Mouse (Mus musculus): ENCODE measurements around the gene Tmem74b.

The Tmem74b gene

GRCm38 (mm10) chr2:151701231-151702145, at the start of gene Tmem74b:
Gene Tmem74b, plus strand, starts transcription at chr2:151702008.
- DNase-seq (ENCODE audit: extremely low read depth, low read depth, low spot score) = no peak

- no peak for DNase-seq (ENCODE audit: extremely low read depth, low read depth, low spot score)
Measured at GRCm38 (mm10) chr2:151652053-151652452, 49.8 kb upstream of the Tmem74b start.

GRCm38 (mm10) chr2:151668433-151668832, 33.4 kb upstream of the Tmem74b start, which contains the start of gene Rad21l:
Gene Rad21l, minus strand, starts transcription at chr2:151668533.
- DNase-seq (ENCODE audit: extremely low read depth, low read depth, low spot score) = no peak

GRCm38 (mm10) chr2:151670026-151670967, 31.5 kb upstream of the Tmem74b start:
- DNase-seq (ENCODE audit: extremely low read depth, low read depth, low spot score) = no peak

- no peak for DNase-seq (ENCODE audit: extremely low read depth, low read depth, low spot score)
Measured at GRCm38 (mm10) chr2:151670968-151671329, 30.9 kb upstream of the Tmem74b start.

GRCm38 (mm10) chr2:151676234-151676633, 25.6 kb upstream of the Tmem74b start:
- DNase-seq (ENCODE audit: extremely low read depth, low read depth, low spot score) = no peak

- no peak for DNase-seq (ENCODE audit: extremely low read depth, low read depth, low spot score)
Measured at GRCm38 (mm10) chr2:151682357-151682756, 19.5 kb upstream of the Tmem74b start.

- DNase-seq (ENCODE audit: extremely low read depth, low read depth, low spot score) = peak; percentile 91
Measured at GRCm38 (mm10) chr2:151682976-151683375, 18.8 kb upstream of the Tmem74b start.

- no peak for DNase-seq (ENCODE audit: extremely low read depth, low read depth, low spot score)
Measured at GRCm38 (mm10) chr2:151702146-151702850, 490 bp downstream of the Tmem74b start.

GRCm38 (mm10) chr2:151702851-151703190, 1.0 kb downstream of the Tmem74b start:
- DNase-seq (ENCODE audit: extremely low read depth, low read depth, low spot score) = no peak

GRCm38 (mm10) chr2:151712647-151713046, 10.8 kb downstream of the Tmem74b start:
- DNase-seq (ENCODE audit: extremely low read depth, low read depth, low spot score) = no peak

- no peak for DNase-seq (ENCODE audit: extremely low read depth, low read depth, low spot score)
Measured at GRCm38 (mm10) chr2:151715526-151715925, 13.7 kb downstream of the Tmem74b start.

- no peak for DNase-seq (ENCODE audit: extremely low read depth, low read depth, low spot score)
Measured at GRCm38 (mm10) chr2:151716318-151717055, 14.7 kb downstream of the Tmem74b start.

GRCm38 (mm10) chr2:151724094-151724493, 22.3 kb downstream of the Tmem74b start:
- DNase-seq (ENCODE audit: extremely low read depth, low read depth, low spot score) = no peak

GRCm38 (mm10) chr2:151733151-151733865, 31.5 kb downstream of the Tmem74b start:
- DNase-seq (ENCODE audit: extremely low read depth, low read depth, low spot score) = no peak

- no peak for DNase-seq (ENCODE audit: extremely low read depth, low read depth, low spot score)
Measured at GRCm38 (mm10) chr2:151735422-151735821, 33.6 kb downstream of the Tmem74b start.

- DNase-seq (ENCODE audit: extremely low read depth, low read depth, low spot score) = no peak
Measured at GRCm38 (mm10) chr2:151738460-151738859, 36.7 kb downstream of the Tmem74b start.

- no peak for DNase-seq (ENCODE audit: extremely low read depth, low read depth, low spot score)
Measured at GRCm38 (mm10) chr2:151739081-151739480, 37.3 kb downstream of the Tmem74b start.

GRCm38 (mm10) chr2:151739505-151739904, 37.7 kb downstream of the Tmem74b start:
- DNase-seq (ENCODE audit: extremely low read depth, low read depth, low spot score) = no peak

Measured in fat pad, adult 2 months (tissue).